Mouse (Mus musculus) hindbrain, embryonic 11.5 days (tissue): ENCODE data around the gene Olfr680-ps1. TPM values are rescaled to one million over a fixed set of nuclear protein-coding genes. Genes with fewer than 3 reads are reported as not detected.
"Not testable (repeated sequence)": the region's sequence is repeated elsewhere in the genome, so short reads cannot be mapped to it uniquely, and the experiment has no call there.

Source experiments
- ATAC-seq: fragments of 200-750 bp; cut with Nextera tagmentation; 2 replicates; pipeline ENCODE4 v1.8.0; 2017; ENCODE audit warnings: mild to moderate bottlenecking, moderate TSS enrichment, moderate library complexity; ENCODE audit not compliant: low FRiP score
- DNase-seq: peaks from one replicate; pipeline ENCODE4 v3.0.0-alpha.2; 2015; ENCODE audit warnings: low spot score
- H3K27ac ChIP-seq: fragments of 300-500 bp; sonication (generic); 2 replicates; pipeline ENCODE4 v1.5.1; 2014; ENCODE audit warnings: mild to moderate bottlenecking, low read depth, low read length
- H3K27me3 ChIP-seq: fragments of 300-500 bp; sonication (generic); 2 replicates; pipeline ENCODE4 v1.6.1; 2014; ENCODE audit warnings: mild to moderate bottlenecking, low read length, moderate library complexity, mixed read lengths; ENCODE audit not compliant: control insufficient read depth, insufficient read depth
- H3K36me3 ChIP-seq: fragments of 300-500 bp; sonication (generic); 2 replicates; pipeline ENCODE4 v1.6.1; 2014; ENCODE audit warnings: mild to moderate bottlenecking, low read length, moderate library complexity, mixed read lengths; ENCODE audit not compliant: control insufficient read depth, insufficient read depth
- H3K4me1 ChIP-seq: fragments of 300-500 bp; sonication (generic); replicated peaks from 2 replicates; pipeline ENCODE4 v1.6.1; 2014; ENCODE audit warnings: low read length, mixed read lengths; ENCODE audit not compliant: control insufficient read depth, insufficient read depth
- H3K4me2 ChIP-seq: fragments of 300-500 bp; sonication (generic); replicated peaks from 2 replicates; pipeline ENCODE4 v1.6.1; 2014; ENCODE audit warnings: mild to moderate bottlenecking, low read depth, low read length
- H3K4me3 ChIP-seq: fragments of 300-500 bp; sonication (generic); 2 replicates; pipeline ENCODE4 v1.5.1; 2014; ENCODE audit warnings: low read depth, low read length
- H3K9ac ChIP-seq: fragments of 300-500 bp; sonication (generic); 2 replicates; pipeline ENCODE4 v1.6.1; 2014; ENCODE audit warnings: low read depth, low read length
- H3K9me3 ChIP-seq: fragments of 300-500 bp; sonication (generic); 2 replicates; pipeline ENCODE4 v1.6.1; 2016; ENCODE audit warnings: low read length; ENCODE audit not compliant: control insufficient read depth
- WGBS: fragments of 180-500 bp; shearing (Covaris S2); extraction: QIAGEN DNeasy Blood & Tissue Kit; methylation state at CpG from one replicate; pipeline ENCODE4 v1.1.7; 2014; 5-methylcytosine and 5-hydroxymethylcytosine counted together
- polyA plus RNA-seq: library from polyadenylated mRNA; unstranded; fragments of >200 nt; fragmentation: Nextera tagmentation; extraction: Ambion mirVana; gene quantifications from 2 replicates; pipeline ENCODE4 v1.2.1, GENCODE M21; 2014

Olfr680-ps1 gene
- not detected in 2 replicates for polyA plus RNA-seq

- ATAC-seq, H3K4me3 ChIP-seq, H3K4me1 ChIP-seq, H3K4me2 ChIP-seq, H3K27ac ChIP-seq, H3K9me3 ChIP-seq, DNase-seq, H3K9ac ChIP-seq, H3K36me3 ChIP-seq, H3K27me3 ChIP-seq: not testable (repeated sequence)
These were observed at the start of gene Olfr680-ps1 for GRCm38 (mm10) chr7:105092717-105093116. TSS of gene Olfr680-ps1 (minus strand) at chr7:105092817.

GRCm38 (mm10) chr7:105141275-105141674 is 48.7 kb upstream of the Olfr680-ps1 start:
- 78% methylated on average over 2 of the region's 2 CpGs for WGBS
- Histone ChIP-seq H3K4me3 (no peak overlapping the region), H3K36me3 (no peaks in the 10 kb centered on the region), H3K27me3 (no peaks in the 10 kb centered on the region), H3K9me3 (no peaks in the 10 kb centered on the region), H3K4me2 (no peak overlapping the region), H3K27ac (no peak overlapping the region), H3K9ac (no peak overlapping the region), H3K4me1 (no peaks in the 10 kb centered on the region)
- ATAC-seq (no peak), DNase-seq (no peak)

- H3K36me3 ChIP-seq: no peaks in the 10 kb centered on the region
- H3K4me2 ChIP-seq: no peak within 1 kb of the TSS
- no peak within 1 kb of the TSS for H3K4me3 ChIP-seq
- H3K27ac ChIP-seq: no peak within 1 kb of the TSS
- no peak within 1 kb of the TSS for H3K9ac ChIP-seq
- ATAC-seq: no peak
- no peaks in the 10 kb centered on the region for H3K27me3 ChIP-seq
- no peak for DNase-seq
- no peaks in the 10 kb centered on the region for H3K4me1 ChIP-seq
- H3K9me3 ChIP-seq: no peaks in the 10 kb centered on the region
These were observed 23.9 kb upstream of the Olfr680-ps1 start, which contains the start of gene Olfr681 for GRCm38 (mm10) chr7:105116536-105116935. TSS of gene Olfr681 (plus strand) at chr7:105116836.

- Histone ChIP-seq H3K4me3 (no peak within 1 kb of the TSS), H3K27me3 (no peaks in the 10 kb centered on the region), H3K4me2 (no peak within 1 kb of the TSS), H3K36me3 (no peaks in the 10 kb centered on the region), H3K27ac (no peak within 1 kb of the TSS), H3K9me3 (no peaks in the 10 kb centered on the region), H3K9ac (no peak within 1 kb of the TSS), H3K4me1 (no peaks in the 10 kb centered on the region)
- ATAC-seq: no peak
- WGBS: 82% methylated on average over 1 of the region's 1 CpGs
- no peak for DNase-seq
These were observed 11.7 kb downstream of the Olfr680-ps1 start, which contains the start of gene Olfr679 for GRCm38 (mm10) chr7:105080905-105081304. TSS of gene Olfr679 (plus strand) at chr7:105081205.

GRCm38 (mm10) chr7:105064175-105064574 is 28.4 kb downstream of the Olfr680-ps1 start, which contains the start of gene Olfr678:
TSS of gene Olfr678 (plus strand) at chr7:105064475.
- Histone ChIP-seq H3K27ac (no peak within 1 kb of the TSS), H3K4me1 (no peaks in the 10 kb centered on the region), H3K36me3 (no peaks in the 10 kb centered on the region), H3K9ac (no peak within 1 kb of the TSS), H3K9me3 (no peaks in the 10 kb centered on the region), H3K27me3 (no peaks in the 10 kb centered on the region), H3K4me3 (no peak within 1 kb of the TSS), H3K4me2 (no peak within 1 kb of the TSS)
- DNase-seq: no peak
- WGBS: 85% methylated on average over 1 of the region's 1 CpGs
- no peak for ATAC-seq

GRCm38 (mm10) chr7:105058951-105059350 is 33.7 kb downstream of the Olfr680-ps1 start:
- Histone ChIP-seq H3K9ac (no peak overlapping the region), H3K36me3 (no peaks in the 10 kb centered on the region), H3K27ac (no peak overlapping the region), H3K4me2 (no peak overlapping the region), H3K9me3 (no peaks in the 10 kb centered on the region), H3K27me3 (no peaks in the 10 kb centered on the region), H3K4me3 (no peak overlapping the region), H3K4me1 (no peaks in the 10 kb centered on the region)
- DNase-seq (no peak), ATAC-seq (no peak)

Other genes starting within 250 kb of the Olfr680-ps1 start
- not detected in 2 replicates for gene Usp17la, start 235.8 kb downstream of the Olfr680-ps1 start, polyA plus RNA-seq
- gene Olfr665, start 214.8 kb downstream of the Olfr680-ps1 start, polyA plus RNA-seq: not detected in 2 replicates
- not detected in 2 replicates for gene Olfr666, start 196.9 kb downstream of the Olfr680-ps1 start, polyA plus RNA-seq
- gene Olfr667, start 171.3 kb downstream of the Olfr680-ps1 start, polyA plus RNA-seq: not detected in 2 replicates
- gene Olfr668, start 164.8 kb downstream of the Olfr680-ps1 start, polyA plus RNA-seq: not detected in 2 replicates
- not detected in 2 replicates for gene Olfr669, start 158.6 kb downstream of the Olfr680-ps1 start, polyA plus RNA-seq
- gene Olfr670, start 130.2 kb downstream of the Olfr680-ps1 start, polyA plus RNA-seq: not detected in 2 replicates
- gene Olfr671, start 113.7 kb downstream of the Olfr680-ps1 start, polyA plus RNA-seq: not detected in 2 replicates
- gene Olfr672, start 90.8 kb downstream of the Olfr680-ps1 start, polyA plus RNA-seq: not detected in 2 replicates
- gene Olfr675, start 64.4 kb downstream of the Olfr680-ps1 start, polyA plus RNA-seq: not detected in 2 replicates
- gene Olfr676, start 60.1 kb downstream of the Olfr680-ps1 start, polyA plus RNA-seq: not detected in 2 replicates
- gene Olfr677, start 41.4 kb downstream of the Olfr680-ps1 start, polyA plus RNA-seq: not detected in 2 replicates
- gene Olfr678, start 28.3 kb downstream of the Olfr680-ps1 start, polyA plus RNA-seq: not detected in 2 replicates
- not detected in 2 replicates for gene Olfr679, start 11.6 kb downstream of the Olfr680-ps1 start, polyA plus RNA-seq
- gene Olfr681, start 24.0 kb upstream of the Olfr680-ps1 start, polyA plus RNA-seq: not detected in 2 replicates
- not detected in 2 replicates for gene Olfr683, start 54.2 kb upstream of the Olfr680-ps1 start, polyA plus RNA-seq
- 0.06 TPM in 1 of 2 replicates, not detected in the other for gene Olfr684, start 70.8 kb upstream of the Olfr680-ps1 start, polyA plus RNA-seq
- gene Olfr685, start 93.2 kb upstream of the Olfr680-ps1 start, polyA plus RNA-seq: not detected in 2 replicates
- gene Olfr686, start 114.7 kb upstream of the Olfr680-ps1 start, polyA plus RNA-seq: not detected in 2 replicates
- not detected in 2 replicates for gene Olfr688, start 195.3 kb upstream of the Olfr680-ps1 start, polyA plus RNA-seq
- gene Olfr689, start 218.3 kb upstream of the Olfr680-ps1 start, polyA plus RNA-seq: not detected in 2 replicates
- not detected in 2 replicates for gene Olfr690, start 241.3 kb upstream of the Olfr680-ps1 start, polyA plus RNA-seq
- gene Olfr691, start 249.5 kb upstream of the Olfr680-ps1 start, polyA plus RNA-seq: 0.39 TPM in 1 of 2 replicates, not detected in the other